Mouse (Mus musculus) neural tube, embryonic 11.5 days (tissue): ENCODE data around the gene Duox1. TPM values are rescaled to one million over a fixed set of nuclear protein-coding genes. Genes with fewer than 3 reads are reported as not detected.

Experiments
- ATAC-seq: fragments of 200-750 bp; cut with Nextera tagmentation; 2 replicates; pipeline ENCODE4 v1.8.0; 2017; ENCODE audit warnings: moderate number of reproducible peaks, mild to moderate bottlenecking, moderate TSS enrichment, moderate library complexity; ENCODE audit not compliant: insufficient read depth, low FRiP score, low TSS enrichment
- DNase-seq: peaks from one replicate; pipeline ENCODE4 v3.0.0-alpha.2; 2015; ENCODE audit warnings: low spot score
- H3K27ac ChIP-seq: fragments of 300-500 bp; sonication (generic); 2 replicates; pipeline ENCODE4 v1.5.1; 2014; ENCODE audit warnings: low read depth, mild to moderate bottlenecking, low read length
- H3K27me3 ChIP-seq: fragments of 300-500 bp; sonication (generic); 2 replicates; pipeline ENCODE4 v1.6.1; 2014; ENCODE audit warnings: mild to moderate bottlenecking, low read length, mixed read lengths; ENCODE audit not compliant: control insufficient read depth, insufficient read depth
- H3K36me3 ChIP-seq: fragments of 300-500 bp; sonication (generic); 2 replicates; pipeline ENCODE4 v1.6.1; 2014; ENCODE audit warnings: mild to moderate bottlenecking, low read length, moderate library complexity, mixed read lengths; ENCODE audit not compliant: control insufficient read depth, insufficient read depth
- H3K4me1 ChIP-seq: fragments of 300-500 bp; sonication (generic); 2 replicates; pipeline ENCODE4 v1.6.1; 2014; ENCODE audit warnings: low read length, mixed read lengths; ENCODE audit not compliant: control insufficient read depth, insufficient read depth
- H3K4me2 ChIP-seq: fragments of 300-500 bp; sonication (generic); 2 replicates; pipeline ENCODE4 v1.6.1; 2014; ENCODE audit warnings: low read depth, mild to moderate bottlenecking, moderate library complexity
- H3K4me3 ChIP-seq: fragments of 300-500 bp; sonication (generic); 2 replicates; pipeline ENCODE4 v1.5.1; 2014; ENCODE audit warnings: low read depth, low read length
- H3K9ac ChIP-seq: fragments of 300-500 bp; sonication (generic); 2 replicates; pipeline ENCODE4 v1.6.1; 2014; ENCODE audit warnings: mild to moderate bottlenecking, low read length
- H3K9me3 ChIP-seq: fragments of 300-500 bp; sonication (generic); 2 replicates; pipeline ENCODE4 v1.6.1; 2016; ENCODE audit warnings: low read length; ENCODE audit not compliant: control insufficient read depth
- WGBS: fragments of 180-500 bp; shearing (Covaris S2); extraction: QIAGEN DNeasy Blood & Tissue Kit; methylation state at CpG from one replicate; pipeline ENCODE4 v1.1.7; 2014; 5-methylcytosine and 5-hydroxymethylcytosine counted together
- polyA plus RNA-seq: library from polyadenylated mRNA; unstranded; fragments of >200 nt; fragmentation: Nextera tagmentation; extraction: Ambion mirVana; gene quantifications from 2 replicates; pipeline ENCODE4 v1.2.1, GENCODE M21; 2014

Gene Duox1
- polyA plus RNA-seq, 1 experiment from 2014 or later = 0.11 TPM

GRCm38 (mm10) chr2:122356187-122356586, 40.7 kb downstream of the Duox1 start:
- Histone ChIP-seq H3K27ac (no peak overlapping the region), H3K4me2 (no peak overlapping the region), H3K4me1 (peaks cover 18% of the 10 kb centered on the region), H3K27me3 (no peaks in the 10 kb centered on the region), H3K36me3 (no peaks in the 10 kb centered on the region; the same call in 1 of the 2 replicates), H3K4me3 (no peak overlapping the region), H3K9ac (no peak overlapping the region), H3K9me3 (no peaks in the 10 kb centered on the region)
- DNase-seq = no peak
- WGBS = 89% methylated on average over 3 of the region's 3 CpGs
- ATAC-seq = no peak

- Histone ChIP-seq H3K27ac (no peak overlapping the region), H3K4me2 (no peak overlapping the region), H3K4me1 (0 out of 2 replicates have a peak, but pooled peaks cover 3% of the 10 kb centered on the region), H3K9ac (no peak overlapping the region), H3K27me3 (no peaks in the 10 kb centered on the region), H3K9me3 (no peaks in the 10 kb centered on the region), H3K4me3 (no peak overlapping the region), H3K36me3 (peaks cover 4% of the 10 kb centered on the region)
- ATAC-seq = no peak
- DNase-seq = no peak
- WGBS = 78% methylated on average over 6 of the region's 6 CpGs
Measured at GRCm38 (mm10) chr2:122360310-122360709, 44.8 kb downstream of the Duox1 start.

- H3K27ac ChIP-seq = no peak overlapping the region
- WGBS = 91% methylated on average over 6 of the region's 6 CpGs
- no peaks in the 10 kb centered on the region for H3K27me3 ChIP-seq
- no peak overlapping the region for H3K9ac ChIP-seq
- H3K4me3 ChIP-seq = no peak overlapping the region
- no peak for ATAC-seq
- peaks cover 4% of the 10 kb centered on the region; the same call in 1 of the 2 replicates for H3K36me3 ChIP-seq
- peaks cover 5% of the 10 kb centered on the region for H3K4me1 ChIP-seq
- no peak for DNase-seq
- no peaks in the 10 kb centered on the region for H3K9me3 ChIP-seq
- H3K4me2 ChIP-seq = no peak overlapping the region
Measured at GRCm38 (mm10) chr2:122361181-122361580, 45.7 kb downstream of the Duox1 start.

- no peak overlapping the region for H3K27ac ChIP-seq
- no peak overlapping the region for H3K9ac ChIP-seq
- DNase-seq = no peak
- WGBS = 57% methylated on average over 10 of the region's 10 CpGs
- no peak overlapping the region for H3K4me2 ChIP-seq
- H3K9me3 ChIP-seq = no peaks in the 10 kb centered on the region
- H3K4me1 ChIP-seq = peaks cover 14% of the 10 kb centered on the region
- no peaks in the 10 kb centered on the region for H3K27me3 ChIP-seq
- no peak overlapping the region for H3K4me3 ChIP-seq
- H3K36me3 ChIP-seq = peaks cover 4% of the 10 kb centered on the region; the same call in 1 of the 2 replicates
- no peak for ATAC-seq
Measured at GRCm38 (mm10) chr2:122361868-122362621, 46.6 kb downstream of the Duox1 start.

GRCm38 (mm10) chr2:122362622-122363523, 47.4 kb downstream of the Duox1 start:
- H3K9me3 ChIP-seq = no peaks in the 10 kb centered on the region
- H3K36me3 ChIP-seq = peaks cover 4% of the 10 kb centered on the region; the same call in 1 of the 2 replicates
- H3K9ac ChIP-seq = no peak overlapping the region
- no peak overlapping the region for H3K4me2 ChIP-seq
- H3K27ac ChIP-seq = no peak overlapping the region
- 75% methylated on average over 13 of the region's 13 CpGs for WGBS
- ATAC-seq (no peak), DNase-seq (no peak)
- no peaks in the 10 kb centered on the region for H3K27me3 ChIP-seq
- H3K4me3 ChIP-seq = no peak overlapping the region
- peaks cover 19% of the 10 kb centered on the region for H3K4me1 ChIP-seq

GRCm38 (mm10) chr2:122364352-122364944, 49.0 kb downstream of the Duox1 start:
- H3K4me3 ChIP-seq = no peak overlapping the region
- DNase-seq = no peak
- no peaks in the 10 kb centered on the region for H3K27me3 ChIP-seq
- H3K36me3 ChIP-seq = peaks cover 4% of the 10 kb centered on the region; the same call in 1 of the 2 replicates
- no peaks in the 10 kb centered on the region for H3K9me3 ChIP-seq
- H3K27ac ChIP-seq = no peak overlapping the region
- no peak overlapping the region for H3K4me2 ChIP-seq
- no peak for ATAC-seq
- peaks cover 19% of the 10 kb centered on the region for H3K4me1 ChIP-seq
- 97% methylated on average over 3 of the region's 3 CpGs for WGBS
- no peak overlapping the region for H3K9ac ChIP-seq

GRCm38 (mm10) chr2:122365244-122365866, 49.9 kb downstream of the Duox1 start:
- no peak for DNase-seq
- H3K36me3 ChIP-seq = peaks cover 4% of the 10 kb centered on the region; the same call in 1 of the 2 replicates
- H3K9ac ChIP-seq = no peak overlapping the region
- no peaks in the 10 kb centered on the region for H3K9me3 ChIP-seq
- H3K4me3 ChIP-seq = no peak overlapping the region
- no peak overlapping the region for H3K4me2 ChIP-seq
- H3K27ac ChIP-seq = no peak overlapping the region
- no peaks in the 10 kb centered on the region for H3K27me3 ChIP-seq
- H3K4me1 ChIP-seq = peaks cover 19% of the 10 kb centered on the region
- ATAC-seq = no peak
- 86% methylated on average over 10 of the region's 10 CpGs for WGBS

GRCm38 (mm10) chr2:122366039-122366438, 50.6 kb downstream of the Duox1 start:
- no peaks in the 10 kb centered on the region for H3K27me3 ChIP-seq
- DNase-seq (no peak), ATAC-seq (no peak)
- peaks cover 19% of the 10 kb centered on the region for H3K4me1 ChIP-seq
- H3K9ac ChIP-seq = peak overlapping the region; percentile 3; the same call in 1 of the 2 replicates
- H3K27ac ChIP-seq = no peak overlapping the region
- H3K9me3 ChIP-seq = no peaks in the 10 kb centered on the region
- WGBS = 77% methylated on average over 3 of the region's 3 CpGs
- H3K36me3 ChIP-seq = peaks cover 4% of the 10 kb centered on the region; the same call in 1 of the 2 replicates
- peak overlapping the region; percentile 87 for H3K4me2 ChIP-seq
- 0 out of 2 replicates have a peak overlapping the region, but pooled peaks have one; percentile 12 for H3K4me3 ChIP-seq
